8 mouse cellular contexts compared by ENCODE assay signal in genomic region chr10:89874036-89874435, GRCm38 (mm10). TPM values are rescaled to one million over a fixed set of nuclear protein-coding genes. Genes with fewer than 3 reads are reported as not detected.
DNase-seq lines count a peak whose midpoint lies in the region; ATAC-seq and TF ChIP-seq lines count a peak whose summit lies in the region.

No protein-coding gene starts in this region.

- peak overlapping the region; percentile 91 for H3K4me3 ChIP-seq in megakaryocyte, embryonic 14.5 days (replicated peaks)
- peak overlapping the region; percentile 63 for H3K4me3 ChIP-seq in limb, embryonic 14.5 days (replicated peaks; ENCODE audit: low read length)

- ATAC-seq in megakaryocyte, adult 5-6 weeks (ENCODE audit: poor library complexity, severe bottlenecking): no peak
- no peak for ATAC-seq in limb, embryonic 14.5 days (ENCODE audit: low FRiP score, low read depth)
- no peak for ATAC-seq in granulocyte monocyte progenitor cell, adult 5-6 weeks (replicated peaks; ENCODE audit: poor library complexity, severe bottlenecking)

- no peak overlapping the region for H3K27ac ChIP-seq in limb, embryonic 14.5 days (replicated peaks; ENCODE audit: low read depth, low read length)

- WGBS in limb, embryonic 14.5 days: 8% methylated on average over 8 of the region's 8 CpGs

- H3K4me2 ChIP-seq in limb, embryonic 14.5 days (replicated peaks; ENCODE audit: low read depth, low read length, severe bottlenecking): peak overlapping the region; percentile 93

- H3K9me3 ChIP-seq in megakaryocyte, embryonic 14.5 days: no peaks in the 10 kb centered on the region
- no peaks in the 10 kb centered on the region for H3K9me3 ChIP-seq in limb, embryonic 14.5 days (ENCODE audit: control insufficient read depth, low read length)

- peaks cover 32% of the 10 kb centered on the region for H3K27me3 ChIP-seq in megakaryocyte, embryonic 14.5 days (replicated peaks)
- peaks cover 5% of the 10 kb centered on the region; the same call in 1 of the 2 replicates for H3K27me3 ChIP-seq in limb, embryonic 14.5 days (ENCODE audit: control insufficient read depth, insufficient read depth, low read length)

- no peak for TF ChIP-seq POLR2A in limb, embryonic 14.5 days (IDR thresholded peaks at IDR 0.05; ENCODE audit: borderline replicate concordance, extremely low read depth, insufficient read depth, insufficient read length)

- 0 out of 2 replicates have a peak overlapping the region, but pooled peaks have one; percentile 59 for H3K9ac ChIP-seq in limb, embryonic 14.5 days (ENCODE audit: low read depth, low read length, severe bottlenecking)

- no peaks in the 10 kb centered on the region for H3K36me3 ChIP-seq in megakaryocyte, embryonic 14.5 days (replicated peaks; ENCODE audit: low read length)
- no peaks in the 10 kb centered on the region for H3K36me3 ChIP-seq in limb, embryonic 14.5 days (ENCODE audit: control insufficient read depth, insufficient read depth, low read length)

- peak; percentile 39 for DNase-seq in cerebellum, adult 8-10 months
- no peak for DNase-seq in cerebellum, postnatal 4 days (ENCODE audit: low spot score in 2 of 2)
- DNase-seq in limb, embryonic 14.5 days (ENCODE audit: low spot score): no peak
- peak; percentile 32 for DNase-seq in retina, postnatal 1 day
- DNase-seq in natural killer cell, adult 2 months (ENCODE audit: low spot score in 2 of 2): no peak

- peaks cover 21% of the 10 kb centered on the region for H3K4me1 ChIP-seq in megakaryocyte, embryonic 14.5 days
- H3K4me1 ChIP-seq in limb, embryonic 14.5 days (ENCODE audit: control insufficient read depth, insufficient read depth, low read length): no peaks in the 10 kb centered on the region

RNA-seq across cellular contexts. Expression of gene Anks1b, which starts 0.7 kb away (rescaled TPM):
- polyA plus RNA-seq in megakaryocyte, embryonic 14.5 days (2012; ENCODE audit: insufficient read depth, low replicate concordance): not detected in 2 replicates
- not detected in 2 replicates for total RNA-seq in megakaryocyte, adult 5-6 weeks (2015)
- total RNA-seq in megakaryocyte, adult 5-6 weeks (2017): not detected in 2 replicates
- 4.3 and 4.5 TPM in 2 replicates for polyA plus RNA-seq in limb, embryonic 14.5 days (2012; rRNA removed)
- 2.6 and 4.3 TPM in 2 replicates for polyA plus RNA-seq in limb, embryonic 14.5 days (2014; fragmentation: Nextera tagmentation; extraction: Ambion mirVana)
- not detected in 2 replicates for total RNA-seq in granulocyte monocyte progenitor cell, adult 5-6 weeks (2014; fragmentation: Nextera tagmentation)
- total RNA-seq in granulocyte monocyte progenitor cell, adult 5-6 weeks (2017): not detected in 2 replicates

Comparison
In these comparisons a context has a peak if more than half of its experiments do, and no peak if none do; other contexts are left out.
1. DNase-seq: peak in cerebellum, adult 8-10 months (single experiment) and retina, postnatal 1 day (single experiment); none in cerebellum, postnatal 4 days (0 of 2), limb, embryonic 14.5 days (single experiment) and natural killer cell, adult 2 months (0 of 2).